Mouse (Mus musculus) ES-Bruce4 (cell line): Measurements from ENCODE around the gene Plscr2.

Experiments
- CTCF ChIP-seq: IDR thresholded peaks from one replicate; pipeline ENCODE4 v1.8.1; 2011; ENCODE audit warnings: low read depth, low read length
- POLR2A ChIP-seq: IDR thresholded peaks from one replicate; pipeline ENCODE4 v1.8.1; 2011; ENCODE audit warnings: low read length; ENCODE audit not compliant: insufficient read depth

DNA sequence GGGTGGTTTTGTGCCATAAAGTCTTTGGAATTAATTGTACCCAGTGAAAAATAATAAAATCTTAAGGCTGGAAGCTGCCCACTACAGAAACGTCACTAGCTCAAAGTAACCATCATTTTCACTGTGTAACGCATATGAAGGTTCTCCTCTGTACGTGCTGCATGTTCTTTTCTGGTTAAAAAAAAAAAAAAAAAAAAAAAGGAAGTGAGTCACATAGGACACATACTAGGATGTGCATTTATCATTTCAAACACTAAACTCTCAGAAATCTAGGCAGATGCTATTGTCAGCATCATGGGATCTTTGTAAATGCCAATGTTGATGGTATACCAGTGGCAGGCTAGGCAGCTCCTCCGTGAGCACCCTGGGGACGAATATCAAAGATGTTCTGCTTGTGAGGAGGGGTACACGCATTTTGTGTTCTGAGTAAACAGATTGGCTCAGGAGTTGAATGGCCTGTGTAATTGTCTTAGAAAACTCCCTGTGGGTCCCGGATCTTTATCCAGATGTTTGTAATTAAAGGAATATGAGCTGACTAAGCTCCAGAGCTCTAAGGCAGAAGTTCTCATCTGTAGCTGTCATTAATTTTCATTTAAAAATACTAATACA, 7.3 kb downstream of the Plscr2 start:
- TF ChIP-seq CTCF, result no peak
- no peak for TF ChIP-seq POLR2A
